Mouse (Mus musculus): ENCODE measurements around the gene Mthfs.
"Not testable (repeated sequence)": the region's sequence is repeated elsewhere in the genome, so short reads cannot be mapped to it uniquely, and the experiment has no call there.

GRCm38 (mm10) chr9:89211065-89211858, 786 bp downstream of the Mthfs start:
- TF ChIP-seq CTCF (IDR thresholded peaks at IDR 0.05; ENCODE audit: low read depth, low read length); EP300 (IDR thresholded peaks at IDR 0.05; ENCODE audit: insufficient read depth, low read depth, low read length); POLR2A (IDR thresholded peaks at IDR 0.05; ENCODE audit: insufficient read depth, low read length): not testable (repeated sequence)
